Mouse (Mus musculus): ENCODE measurements around the gene Rexo1.

GRCm38 (mm10) chr10:80608435-80608834 lies 47.1 kb upstream of the Rexo1 start:
- TF ChIP-seq CTCF (IDR thresholded peaks at IDR 0.05; ENCODE audit: extremely low read depth, insufficient read depth, insufficient read length, insufficient replicate concordance), result no peak
- no peak for TF ChIP-seq POLR2A (IDR thresholded peaks at IDR 0.05; ENCODE audit: low read depth, low read length)
